Mouse (Mus musculus) lung, adult 2 months (tissue): ENCODE data around the gene Arid1b.

ENCODE experiments used
- CTCF ChIP-seq: fragments of 200-500 bp; IDR thresholded peaks from 2 replicates; pipeline ENCODE4 v1.5.1; 2011; ENCODE audit warnings: mild to moderate bottlenecking, low read length, control low read depth; ENCODE audit not compliant: insufficient read depth
- POLR2A ChIP-seq: fragments of 200-500 bp; IDR thresholded peaks from 2 replicates; pipeline ENCODE4 v1.6.1; 2011; ENCODE audit warnings: low read depth, mild to moderate bottlenecking, control low read depth, low read length, borderline replicate concordance; ENCODE audit errors: extremely low read depth

GRCm38 (mm10) chr17:5072539-5072938 is 78.4 kb downstream of the Arid1b start:
- no peak for TF ChIP-seq CTCF
- no peak for TF ChIP-seq POLR2A
